Mouse (Mus musculus): ENCODE data around the gene Vamp3. TPM values are rescaled to one million over a fixed set of nuclear protein-coding genes. Genes with fewer than 3 reads are reported as not detected.

The Vamp3 gene
- polyA plus RNA-seq, 2 experiments, result 50.7 to 94.8 TPM

GRCm38 (mm10) chr4:151073108-151073744 is 15.5 kb upstream of the Vamp3 start:
- peaks cover 23% of the 10 kb centered on the region for H3K36me3 ChIP-seq (ENCODE audit: control insufficient read depth, insufficient read depth, low read length)
- H3K9ac ChIP-seq (ENCODE audit: low read depth, low read length, severe bottlenecking), result no peak overlapping the region
- H3K27me3 ChIP-seq (ENCODE audit: control insufficient read depth, insufficient read depth, low read length), result no peaks in the 10 kb centered on the region
- ATAC-seq (ENCODE audit: low FRiP score, low read depth) (peak; percentile 81), DNase-seq (ENCODE audit: low spot score) (peak; percentile 87)
- H3K4me1 ChIP-seq (ENCODE audit: control insufficient read depth, insufficient read depth, low read length), result no peaks in the 10 kb centered on the region
- no peak overlapping the region for H3K4me2 ChIP-seq (replicated peaks; ENCODE audit: low read depth, low read length, severe bottlenecking)
- no peaks in the 10 kb centered on the region for H3K9me3 ChIP-seq (ENCODE audit: control insufficient read depth, low read length)
- no peak for TF ChIP-seq POLR2A (IDR thresholded peaks at IDR 0.05; ENCODE audit: borderline replicate concordance, extremely low read depth, insufficient read depth, insufficient read length)
- 59% methylated on average over 13 of the region's 13 CpGs for WGBS
- H3K27ac ChIP-seq (replicated peaks; ENCODE audit: low read depth, low read length), result no peak overlapping the region
- H3K4me3 ChIP-seq (replicated peaks; ENCODE audit: low read length), result no peak overlapping the region

GRCm38 (mm10) chr4:151070962-151071361 is 13.2 kb upstream of the Vamp3 start:
- ATAC-seq (ENCODE audit: low FRiP score, low read depth), result no peak
- Histone ChIP-seq H3K27me3 (ENCODE audit: control insufficient read depth, insufficient read depth, low read length) (no peaks in the 10 kb centered on the region), H3K27ac (replicated peaks; ENCODE audit: low read depth, low read length) (no peak overlapping the region), H3K4me2 (replicated peaks; ENCODE audit: low read depth, low read length, severe bottlenecking) (no peak overlapping the region), H3K9ac (ENCODE audit: low read depth, low read length, severe bottlenecking) (no peak overlapping the region), H3K4me1 (ENCODE audit: control insufficient read depth, insufficient read depth, low read length) (no peaks in the 10 kb centered on the region), H3K9me3 (ENCODE audit: control insufficient read depth, low read length) (no peaks in the 10 kb centered on the region), H3K4me3 (replicated peaks; ENCODE audit: low read length) (no peak overlapping the region), H3K36me3 (ENCODE audit: control insufficient read depth, insufficient read depth, low read length) (0 out of 2 replicates have a peak, but pooled peaks cover 7% of the 10 kb centered on the region)
- no peak for TF ChIP-seq POLR2A (IDR thresholded peaks at IDR 0.05; ENCODE audit: borderline replicate concordance, extremely low read depth, insufficient read depth, insufficient read length)
- 89% methylated on average over 7 of the region's 7 CpGs for WGBS
- no peak for DNase-seq (ENCODE audit: low spot score)

- no peak for DNase-seq (ENCODE audit: low spot score)
- H3K9me3 ChIP-seq (ENCODE audit: control insufficient read depth, low read length), result no peaks in the 10 kb centered on the region
- 77% methylated on average over 4 of the region's 4 CpGs for WGBS
- no peaks in the 10 kb centered on the region for H3K27me3 ChIP-seq (ENCODE audit: control insufficient read depth, insufficient read depth, low read length)
- H3K9ac ChIP-seq (ENCODE audit: low read depth, low read length, severe bottlenecking), result no peak overlapping the region
- no peak for ATAC-seq (ENCODE audit: low FRiP score, low read depth)
- no peak overlapping the region for H3K27ac ChIP-seq (replicated peaks; ENCODE audit: low read depth, low read length)
- H3K36me3 ChIP-seq (ENCODE audit: control insufficient read depth, insufficient read depth, low read length), result no peaks in the 10 kb centered on the region
- H3K4me2 ChIP-seq (replicated peaks; ENCODE audit: low read depth, low read length, severe bottlenecking), result no peak overlapping the region
- no peaks in the 10 kb centered on the region for H3K4me1 ChIP-seq (ENCODE audit: control insufficient read depth, insufficient read depth, low read length)
- TF ChIP-seq POLR2A (IDR thresholded peaks at IDR 0.05; ENCODE audit: borderline replicate concordance, extremely low read depth, insufficient read depth, insufficient read length), result no peak
- H3K4me3 ChIP-seq (replicated peaks; ENCODE audit: low read length), result no peak overlapping the region
Measured at GRCm38 (mm10) chr4:151068751-151069150, 11.0 kb upstream of the Vamp3 start.

- H3K9ac ChIP-seq (ENCODE audit: low read depth, low read length, severe bottlenecking), result no peak overlapping the region
- ATAC-seq (ENCODE audit: low FRiP score, low read depth), result no peak
Measured at GRCm38 (mm10) chr4:151059566-151059965, 1.8 kb upstream of the Vamp3 start.

GRCm38 (mm10) chr4:151058634-151059033 is 871 bp upstream of the Vamp3 start:
- Histone ChIP-seq H3K9ac (ENCODE audit: low read depth, low read length, severe bottlenecking) (0 out of 2 replicates have a peak overlapping the region, but pooled peaks have one; percentile 56), H3K27ac (replicated peaks; ENCODE audit: low read depth, low read length) (0 out of 2 replicates have a peak overlapping the region, but pooled peaks have one; percentile 65), H3K4me1 (ENCODE audit: control insufficient read depth, insufficient read depth, low read length) (peaks cover 5% of the 10 kb centered on the region), H3K4me2 (replicated peaks; ENCODE audit: low read depth, low read length, severe bottlenecking) (peak overlapping the region; percentile 57), H3K27me3 (ENCODE audit: control insufficient read depth, insufficient read depth, low read length) (no peaks in the 10 kb centered on the region), H3K4me3 (replicated peaks; ENCODE audit: low read length) (peak overlapping the region; percentile 99), H3K36me3 (ENCODE audit: control insufficient read depth, insufficient read depth, low read length) (peaks cover 17% of the 10 kb centered on the region), H3K9me3 (ENCODE audit: control insufficient read depth, low read length) (no peaks in the 10 kb centered on the region)
- no peak for DNase-seq (ENCODE audit: low spot score)
- TF ChIP-seq POLR2A (IDR thresholded peaks at IDR 0.05; ENCODE audit: borderline replicate concordance, extremely low read depth, insufficient read depth, insufficient read length), result no peak
- WGBS, result 82% methylated on average over 4 of the region's 4 CpGs
- no peak for ATAC-seq (ENCODE audit: low FRiP score, low read depth)

More at GRCm38 (mm10) chr4:151059566-151059965, 1.8 kb upstream of the Vamp3 start:
- peaks cover 11% of the 10 kb centered on the region for H3K36me3 ChIP-seq (ENCODE audit: control insufficient read depth, insufficient read depth, low read length)
- no peak overlapping the region for H3K4me3 ChIP-seq (replicated peaks; ENCODE audit: low read length)
- TF ChIP-seq POLR2A (IDR thresholded peaks at IDR 0.05; ENCODE audit: borderline replicate concordance, extremely low read depth, insufficient read depth, insufficient read length), result no peak
- 96% methylated on average over 4 of the region's 4 CpGs for WGBS
- no peak for DNase-seq (ENCODE audit: low spot score)
- no peak overlapping the region for H3K27ac ChIP-seq (replicated peaks; ENCODE audit: low read depth, low read length)
- peaks cover 5% of the 10 kb centered on the region for H3K4me1 ChIP-seq (ENCODE audit: control insufficient read depth, insufficient read depth, low read length)
- no peaks in the 10 kb centered on the region for H3K9me3 ChIP-seq (ENCODE audit: control insufficient read depth, low read length)
- no peaks in the 10 kb centered on the region for H3K27me3 ChIP-seq (ENCODE audit: control insufficient read depth, insufficient read depth, low read length)
- no peak overlapping the region for H3K4me2 ChIP-seq (replicated peaks; ENCODE audit: low read depth, low read length, severe bottlenecking)

Measured in limb, embryonic 14.5 days (tissue).